Mouse (Mus musculus) intestine, postnatal 0 days (tissue): ENCODE data around the gene Grin2b. TPM values are rescaled to one million over a fixed set of nuclear protein-coding genes. Genes with fewer than 3 reads are reported as not detected.

Source experiments
- ATAC-seq: fragments of 200-750 bp; cut with Nextera tagmentation; 2 replicates; pipeline ENCODE4 v1.8.0; 2017; ENCODE audit warnings: mild to moderate bottlenecking, moderate TSS enrichment, moderate library complexity
- H3K27ac ChIP-seq: fragments of 300-500 bp; sonication (generic); 2 replicates; pipeline ENCODE4 v1.5.1; 2014; ENCODE audit warnings: mild to moderate bottlenecking, low read depth, low read length, moderate library complexity
- H3K27me3 ChIP-seq: fragments of 300-500 bp; sonication (generic); replicated peaks from 2 replicates; pipeline ENCODE4 v1.6.1; 2014; ENCODE audit warnings: low read length, mixed read lengths; ENCODE audit not compliant: control insufficient read depth, insufficient read depth
- H3K36me3 ChIP-seq: fragments of 300-500 bp; sonication (generic); 2 replicates; pipeline ENCODE4 v1.6.1; 2014; ENCODE audit warnings: mild to moderate bottlenecking, moderate library complexity; ENCODE audit not compliant: control insufficient read depth, insufficient read depth
- H3K4me1 ChIP-seq: fragments of 300-500 bp; sonication (generic); replicated peaks from 2 replicates; pipeline ENCODE4 v1.6.1; 2014; ENCODE audit warnings: antibody characterized with exemption, low read length, mixed read lengths; ENCODE audit not compliant: control insufficient read depth, insufficient read depth
- H3K4me2 ChIP-seq: fragments of 300-500 bp; sonication (generic); replicated peaks from 2 replicates; pipeline ENCODE4 v1.6.1; 2014; ENCODE audit warnings: low read depth, mild to moderate bottlenecking, moderate library complexity
- H3K4me3 ChIP-seq: fragments of 300-500 bp; sonication (generic); 2 replicates; pipeline ENCODE4 v1.5.1; 2014; ENCODE audit warnings: low read depth, low read length
- H3K9ac ChIP-seq: fragments of 300-500 bp; sonication (generic); 2 replicates; pipeline ENCODE4 v1.6.1; 2014; ENCODE audit warnings: mild to moderate bottlenecking, low read depth, low read length
- H3K9me3 ChIP-seq: fragments of 300-500 bp; sonication (generic); 2 replicates; pipeline ENCODE4 v1.6.1; 2016; ENCODE audit warnings: mixed run types; ENCODE audit not compliant: control insufficient read depth
- CTCF ChIP-seq: sonication (generic); IDR thresholded peaks from 2 replicates; pipeline ENCODE4 v1.5.1; 2016; ENCODE audit warnings: low read depth, mild to moderate bottlenecking, control low read depth, antibody characterized with exemption, moderate library complexity
- WGBS: fragments of 180-500 bp; shearing (Covaris S2); extraction: QIAGEN DNeasy Blood & Tissue Kit; methylation state at CpG from one replicate; pipeline ENCODE4 v1.1.7; 2014; 5-methylcytosine and 5-hydroxymethylcytosine counted together
- polyA plus RNA-seq: library from polyadenylated mRNA; unstranded; fragments of >200 nt; fragmentation: Nextera tagmentation; extraction: Ambion mirVana; gene quantifications from 2 replicates; pipeline ENCODE4 v1.2.1, GENCODE M21; 2015

Grin2b gene
- polyA plus RNA-seq, 1 experiment from 2014 or later: not detected

- no peak overlapping the region for H3K27ac ChIP-seq
- H3K9me3 ChIP-seq: no peaks in the 10 kb centered on the region
- H3K27me3 ChIP-seq: no peaks in the 10 kb centered on the region
- no peaks in the 10 kb centered on the region for H3K36me3 ChIP-seq
- H3K9ac ChIP-seq: no peak overlapping the region
- TF ChIP-seq CTCF: no peak
- ATAC-seq: no peak
- H3K4me3 ChIP-seq: no peak overlapping the region
- WGBS: 82% methylated on average over 8 of the region's 8 CpGs
- H3K4me2 ChIP-seq: no peak overlapping the region
- H3K4me1 ChIP-seq: no peaks in the 10 kb centered on the region
These were observed 373.4 kb downstream of the Grin2b start for GRCm38 (mm10) chr6:135799949-135800348.

GRCm38 (mm10) chr6:135798202-135798992, 374.9 kb downstream of the Grin2b start:
- H3K27ac ChIP-seq: no peak overlapping the region
- no peaks in the 10 kb centered on the region for H3K9me3 ChIP-seq
- no peak overlapping the region for H3K4me2 ChIP-seq
- H3K4me1 ChIP-seq: no peaks in the 10 kb centered on the region
- ATAC-seq: no peak
- no peak for TF ChIP-seq CTCF
- no peak overlapping the region for H3K9ac ChIP-seq
- H3K4me3 ChIP-seq: no peak overlapping the region
- WGBS: 66% methylated on average over 13 of the region's 13 CpGs
- no peaks in the 10 kb centered on the region for H3K27me3 ChIP-seq
- no peaks in the 10 kb centered on the region for H3K36me3 ChIP-seq

- WGBS: 80% methylated on average over 10 of the region's 10 CpGs
- TF ChIP-seq CTCF: no peak
These were observed 375.8 kb downstream of the Grin2b start for GRCm38 (mm10) chr6:135797371-135798033.

GRCm38 (mm10) chr6:135796911-135797310, 376.4 kb downstream of the Grin2b start:
- no peaks in the 10 kb centered on the region for H3K36me3 ChIP-seq
- H3K9me3 ChIP-seq: no peaks in the 10 kb centered on the region
- TF ChIP-seq CTCF: no peak
- 89% methylated on average over 4 of the region's 4 CpGs for WGBS
- no peaks in the 10 kb centered on the region for H3K27me3 ChIP-seq
- H3K4me1 ChIP-seq: no peaks in the 10 kb centered on the region
- H3K4me3 ChIP-seq: no peak overlapping the region
- no peak overlapping the region for H3K27ac ChIP-seq
- no peak overlapping the region for H3K9ac ChIP-seq
- ATAC-seq: no peak
- H3K4me2 ChIP-seq: no peak overlapping the region

More at GRCm38 (mm10) chr6:135797371-135798033, 375.8 kb downstream of the Grin2b start:
- Histone ChIP-seq H3K27ac (no peak overlapping the region), H3K9me3 (no peaks in the 10 kb centered on the region), H3K9ac (no peak overlapping the region), H3K4me3 (no peak overlapping the region), H3K4me2 (no peak overlapping the region), H3K27me3 (no peaks in the 10 kb centered on the region), H3K36me3 (no peaks in the 10 kb centered on the region), H3K4me1 (no peaks in the 10 kb centered on the region)
- no peak for ATAC-seq

- no peaks in the 10 kb centered on the region for H3K27me3 ChIP-seq
- H3K36me3 ChIP-seq: no peaks in the 10 kb centered on the region
- H3K9ac ChIP-seq: no peak overlapping the region
- no peak for TF ChIP-seq CTCF
- no peak overlapping the region for H3K4me2 ChIP-seq
- H3K4me1 ChIP-seq: no peaks in the 10 kb centered on the region
- no peak overlapping the region for H3K27ac ChIP-seq
- H3K9me3 ChIP-seq: no peaks in the 10 kb centered on the region
- no peak overlapping the region for H3K4me3 ChIP-seq
- WGBS: 90% methylated on average over 4 of the region's 4 CpGs
- ATAC-seq: no peak
These were observed 381.9 kb downstream of the Grin2b start for GRCm38 (mm10) chr6:135791412-135791811.

- 82% methylated on average over 11 of the region's 11 CpGs for WGBS
- no peak for TF ChIP-seq CTCF
- Histone ChIP-seq H3K27ac (no peak overlapping the region), H3K4me1 (no peaks in the 10 kb centered on the region), H3K36me3 (no peaks in the 10 kb centered on the region), H3K9ac (no peak overlapping the region), H3K9me3 (no peaks in the 10 kb centered on the region), H3K4me3 (no peak overlapping the region), H3K27me3 (no peaks in the 10 kb centered on the region), H3K4me2 (no peak overlapping the region)
- ATAC-seq: no peak
These were observed 383.6 kb downstream of the Grin2b start for GRCm38 (mm10) chr6:135789603-135790170.
